Mouse (Mus musculus) intestine, embryonic 16.5 days (tissue): ENCODE measurements at regions not wholly inside any gene's neighbourhood (a gene's known extent, or its start where the extent isn't known, plus 50 kb on each side); places are given as distances from the start of the nearest gene placed in this dataset.

ENCODE experiments used
- ATAC-seq: fragments of 200-750 bp; cut with Nextera tagmentation; 2 replicates; pipeline ENCODE4 v1.8.0; 2017; ENCODE audit warnings: moderate TSS enrichment, moderate library complexity
- H3K27ac ChIP-seq: fragments of 300-500 bp; sonication (generic); 2 replicates; pipeline ENCODE4 v1.5.1; 2014; ENCODE audit warnings: mild to moderate bottlenecking, low read length
- H3K27me3 ChIP-seq: fragments of 300-500 bp; sonication (generic); replicated peaks from 2 replicates; pipeline ENCODE4 v1.6.1; 2014; ENCODE audit warnings: low read length, control low read depth, mixed read lengths; ENCODE audit not compliant: control insufficient read depth, insufficient read depth
- H3K36me3 ChIP-seq: fragments of 300-500 bp; sonication (generic); 2 replicates; pipeline ENCODE4 v1.6.1; 2014; ENCODE audit warnings: low read length, control low read depth; ENCODE audit not compliant: control insufficient read depth, insufficient read depth
- H3K4me1 ChIP-seq: fragments of 300-500 bp; sonication (generic); 2 replicates; pipeline ENCODE4 v1.6.1; 2014; ENCODE audit warnings: low read length, control low read depth, mixed read lengths; ENCODE audit not compliant: control insufficient read depth, insufficient read depth
- H3K4me2 ChIP-seq: fragments of 300-500 bp; sonication (generic); 2 replicates; pipeline ENCODE4 v1.6.1; 2014; ENCODE audit warnings: low read depth, low read length, control low read depth
- H3K4me3 ChIP-seq: fragments of 300-500 bp; sonication (generic); 2 replicates; pipeline ENCODE4 v1.5.1; 2014; ENCODE audit warnings: mild to moderate bottlenecking, low read length
- H3K9ac ChIP-seq: fragments of 300-500 bp; sonication (generic); 2 replicates; pipeline ENCODE4 v1.6.1; 2014; ENCODE audit warnings: low read depth, low read length
- H3K9me3 ChIP-seq: fragments of 300-500 bp; sonication (generic); 2 replicates; pipeline ENCODE4 v1.6.1; 2016; ENCODE audit warnings: low read length, control low read depth; ENCODE audit not compliant: control insufficient read depth
- WGBS: fragments of 180-500 bp; shearing (Covaris S2); extraction: QIAGEN DNeasy Blood & Tissue Kit; methylation state at CpG from one replicate; pipeline ENCODE4 v1.1.7; 2014; 5-methylcytosine and 5-hydroxymethylcytosine counted together

DNA sequence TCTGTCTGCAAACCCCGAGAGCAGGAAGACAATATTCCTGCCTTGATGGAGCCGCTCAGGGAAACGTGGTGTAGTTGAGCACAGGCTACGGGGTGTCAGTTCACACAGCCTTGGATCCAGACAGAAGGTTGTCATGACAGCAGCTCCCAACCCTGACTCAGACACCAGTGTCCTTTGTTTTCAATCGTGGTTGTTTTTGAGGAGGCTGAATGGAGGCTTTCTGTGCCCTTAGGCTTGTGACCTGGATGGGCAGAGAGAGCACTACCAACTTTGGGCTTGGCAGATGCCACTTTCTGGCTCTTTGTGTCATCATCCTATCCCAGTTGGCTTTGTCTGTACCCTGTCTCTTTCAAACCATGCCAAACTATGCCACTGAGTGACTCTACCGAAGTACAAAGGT lies 57.8 kb upstream of the Zfp706 start:
- Histone ChIP-seq H3K4me1 (no peaks in the 10 kb centered on the region), H3K9ac (no peak overlapping the region), H3K4me2 (no peak overlapping the region), H3K36me3 (no peaks in the 10 kb centered on the region), H3K27me3 (no peaks in the 10 kb centered on the region), H3K4me3 (no peak overlapping the region), H3K9me3 (no peaks in the 10 kb centered on the region), H3K27ac (no peak overlapping the region)
- no peak for ATAC-seq
- 90% methylated on average over 6 of the region's 6 CpGs for WGBS

DNA sequence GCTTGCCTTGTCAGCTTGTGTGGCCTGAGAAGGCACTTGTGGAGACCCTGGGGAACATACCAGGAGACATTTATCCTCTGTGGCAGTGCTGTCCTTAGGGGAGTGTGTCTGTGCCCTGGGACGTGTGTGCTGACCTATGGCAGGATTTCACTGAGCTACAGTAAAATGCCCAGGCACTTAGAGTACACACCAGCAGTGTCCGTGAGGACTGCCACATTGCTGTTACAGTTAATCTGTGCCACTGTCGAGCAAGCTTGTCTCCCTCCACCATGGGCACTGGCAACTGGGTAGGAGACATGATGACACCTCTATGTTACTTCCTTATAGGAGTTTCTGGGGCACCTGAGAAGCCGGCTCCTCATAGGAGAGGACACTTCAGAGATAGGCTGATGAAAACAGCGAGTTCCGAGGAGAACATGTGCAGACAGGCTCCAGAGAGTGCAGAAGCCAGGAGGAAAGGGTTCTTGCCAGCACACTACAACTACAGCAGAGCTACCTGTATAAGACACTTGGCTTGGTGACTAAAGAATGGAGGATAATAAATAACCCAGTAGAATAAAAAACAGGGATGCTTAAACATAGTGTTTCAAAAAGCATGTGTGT lies 56.3 kb upstream of the Zfp706 start:
- no peak overlapping the region for H3K4me2 ChIP-seq
- no peaks in the 10 kb centered on the region for H3K36me3 ChIP-seq
- H3K27me3 ChIP-seq: no peaks in the 10 kb centered on the region
- no peak for ATAC-seq
- no peak overlapping the region for H3K9ac ChIP-seq
- 81% methylated on average over 6 of the region's 6 CpGs for WGBS
- no peaks in the 10 kb centered on the region for H3K9me3 ChIP-seq
- H3K4me3 ChIP-seq: no peak overlapping the region
- H3K4me1 ChIP-seq: no peaks in the 10 kb centered on the region
- no peak overlapping the region for H3K27ac ChIP-seq

DNA sequence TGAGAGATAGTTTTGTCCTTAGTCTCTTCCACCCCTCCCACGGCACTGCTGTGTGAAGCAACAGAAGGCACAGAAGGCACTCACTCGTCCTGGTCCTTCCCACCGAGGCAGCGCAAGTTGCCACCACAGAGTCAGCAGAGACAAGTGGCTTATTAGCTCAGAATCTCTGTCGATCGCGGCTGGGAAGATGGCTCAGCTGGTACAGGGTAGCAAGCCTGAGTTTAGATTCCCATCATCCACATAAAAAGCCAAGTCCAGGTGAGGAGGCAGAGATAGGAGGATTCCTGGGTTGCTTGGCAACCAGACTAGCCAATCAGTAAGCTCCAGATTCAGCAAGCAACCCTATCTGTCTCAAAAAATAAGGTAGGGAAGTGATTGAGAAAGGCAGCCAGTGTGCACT lies 55.0 kb upstream of the Zfp706 start:
- no peaks in the 10 kb centered on the region for H3K9me3 ChIP-seq
- no peaks in the 10 kb centered on the region for H3K36me3 ChIP-seq
- ATAC-seq: no peak
- WGBS: 77% methylated on average over 7 of the region's 7 CpGs
- no peak overlapping the region for H3K4me2 ChIP-seq
- no peaks in the 10 kb centered on the region for H3K27me3 ChIP-seq
- no peak overlapping the region for H3K27ac ChIP-seq
- H3K4me1 ChIP-seq: no peaks in the 10 kb centered on the region
- H3K9ac ChIP-seq: no peak overlapping the region
- no peak overlapping the region for H3K4me3 ChIP-seq

DNA sequence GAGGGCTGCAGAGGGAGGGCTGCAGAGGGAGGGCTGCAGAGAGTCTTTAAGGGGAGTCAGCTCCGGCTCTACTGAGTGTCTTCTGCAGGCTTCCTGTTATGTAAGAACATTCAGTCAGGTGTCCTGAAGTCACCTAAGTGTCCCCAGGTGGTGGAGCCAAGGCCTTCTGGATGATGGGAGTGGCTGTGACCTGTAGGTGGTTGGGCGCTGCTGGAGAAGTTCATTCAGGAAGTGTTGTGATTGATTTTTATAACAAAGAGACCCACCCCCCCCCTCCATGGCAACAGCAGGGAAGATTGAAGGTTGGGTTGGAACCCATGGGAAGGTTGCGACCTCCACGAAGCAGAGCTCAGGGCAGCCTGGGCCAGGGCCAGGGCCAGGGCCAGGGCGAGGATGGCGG lies 53.9 kb upstream of the Zfp706 start:
- H3K27ac ChIP-seq: no peak overlapping the region
- no peaks in the 10 kb centered on the region for H3K4me1 ChIP-seq
- H3K4me3 ChIP-seq: no peak overlapping the region
- ATAC-seq: no peak
- H3K27me3 ChIP-seq: no peaks in the 10 kb centered on the region
- H3K9ac ChIP-seq: no peak overlapping the region
- no peaks in the 10 kb centered on the region for H3K36me3 ChIP-seq
- 78% methylated on average over 6 of the region's 6 CpGs for WGBS
- no peak overlapping the region for H3K4me2 ChIP-seq
- no peaks in the 10 kb centered on the region for H3K9me3 ChIP-seq

DNA sequence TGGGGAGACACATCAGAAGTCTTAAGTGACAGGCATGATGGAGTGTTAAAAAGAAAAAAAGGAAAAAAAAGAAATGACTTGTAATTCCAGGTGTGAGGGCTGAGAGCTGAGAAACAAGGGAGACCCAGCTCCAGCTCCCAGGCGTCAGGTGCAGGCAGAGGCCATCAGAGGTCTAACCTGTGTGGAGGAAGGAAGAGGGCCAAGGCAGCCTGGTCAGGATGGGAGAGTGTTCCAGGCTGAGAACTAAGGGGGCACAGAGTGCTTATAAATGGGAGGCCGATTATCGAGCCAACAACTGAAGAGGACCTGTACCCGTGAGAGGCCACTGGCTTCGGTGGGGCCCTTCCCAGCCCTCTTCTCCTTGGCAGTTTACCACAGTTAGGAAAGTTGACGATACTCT lies 53.3 kb upstream of the Zfp706 start:
- Histone ChIP-seq H3K36me3 (no peaks in the 10 kb centered on the region), H3K4me2 (no peak overlapping the region), H3K27me3 (no peaks in the 10 kb centered on the region), H3K4me3 (no peak overlapping the region), H3K9ac (no peak overlapping the region), H3K27ac (no peak overlapping the region), H3K4me1 (no peaks in the 10 kb centered on the region), H3K9me3 (no peaks in the 10 kb centered on the region)
- no peak for ATAC-seq
- WGBS: 92% methylated on average over 6 of the region's 6 CpGs
